Mouse (Mus musculus) central nervous system, embryonic 18 days (tissue): ENCODE results near the gene Fcgr1. TPM values are rescaled to one million over a fixed set of nuclear protein-coding genes. Genes with fewer than 3 reads are reported as not detected.

Experiments
- polyA plus RNA-seq: library from polyadenylated mRNA; depleted of rRNA; stranded (reverse); fragments of >200 nt; gene quantifications from 2 replicates; pipeline ENCODE4 v1.2.3, GENCODE M21; 2012; rRNA removed

The Fcgr1 gene
- 0.96 and 1.2 TPM in 2 replicates for polyA plus RNA-seq

GRCm38 (mm10) chr3:96293787-96294186, at the start of gene Fcgr1:
Gene Fcgr1, minus strand, starts transcription at chr3:96293969.

DNA sequence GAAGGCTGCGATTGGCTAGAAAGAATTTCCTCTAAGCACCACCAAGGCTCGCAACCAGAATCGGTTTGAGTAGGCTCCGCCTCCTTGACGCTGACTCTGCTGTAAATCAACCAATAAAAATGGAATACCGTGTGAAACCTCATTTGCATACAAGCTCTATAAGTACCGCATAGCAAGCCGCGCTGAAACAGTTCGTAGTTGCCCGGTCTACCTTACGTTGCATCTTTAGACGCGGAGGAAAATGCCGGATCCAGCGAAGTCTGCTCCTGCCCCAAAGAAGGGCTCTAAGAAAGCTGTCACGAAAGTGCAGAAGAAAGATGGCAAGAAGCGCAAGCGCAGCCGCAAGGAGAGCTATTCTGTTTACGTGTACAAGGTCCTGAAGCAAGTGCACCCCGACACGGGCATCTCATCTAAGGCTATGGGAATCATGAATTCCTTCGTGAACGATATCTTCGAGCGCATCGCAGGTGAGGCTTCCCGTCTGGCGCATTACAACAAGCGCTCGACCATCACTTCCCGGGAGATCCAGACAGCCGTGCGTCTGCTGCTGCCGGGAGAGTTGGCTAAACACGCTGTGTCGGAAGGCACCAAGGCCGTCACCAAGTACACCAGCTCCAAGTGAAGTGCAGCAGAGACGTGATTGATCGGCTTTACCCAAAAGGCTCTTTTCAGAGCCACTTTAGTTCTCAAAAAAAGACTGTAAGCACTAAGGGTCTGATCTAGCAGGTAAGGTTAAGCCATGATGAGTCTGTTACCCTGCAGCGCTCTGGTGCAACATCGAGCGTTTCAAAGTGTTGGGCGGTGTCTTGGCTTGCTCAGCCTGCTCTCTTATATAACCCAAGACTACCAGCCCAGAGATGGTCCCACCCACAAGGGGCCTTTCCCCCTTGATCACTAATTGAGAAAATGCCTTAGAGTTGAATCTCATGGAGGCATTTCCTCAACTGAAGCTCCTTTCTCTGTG, 24.0 kb downstream of the Fcgr1 start, which contains the start of gene Hist2h2bb:
TSS of gene Hist2h2bb (plus strand) at position 242 of the 964 bp plus-strand sequence.

DNA sequence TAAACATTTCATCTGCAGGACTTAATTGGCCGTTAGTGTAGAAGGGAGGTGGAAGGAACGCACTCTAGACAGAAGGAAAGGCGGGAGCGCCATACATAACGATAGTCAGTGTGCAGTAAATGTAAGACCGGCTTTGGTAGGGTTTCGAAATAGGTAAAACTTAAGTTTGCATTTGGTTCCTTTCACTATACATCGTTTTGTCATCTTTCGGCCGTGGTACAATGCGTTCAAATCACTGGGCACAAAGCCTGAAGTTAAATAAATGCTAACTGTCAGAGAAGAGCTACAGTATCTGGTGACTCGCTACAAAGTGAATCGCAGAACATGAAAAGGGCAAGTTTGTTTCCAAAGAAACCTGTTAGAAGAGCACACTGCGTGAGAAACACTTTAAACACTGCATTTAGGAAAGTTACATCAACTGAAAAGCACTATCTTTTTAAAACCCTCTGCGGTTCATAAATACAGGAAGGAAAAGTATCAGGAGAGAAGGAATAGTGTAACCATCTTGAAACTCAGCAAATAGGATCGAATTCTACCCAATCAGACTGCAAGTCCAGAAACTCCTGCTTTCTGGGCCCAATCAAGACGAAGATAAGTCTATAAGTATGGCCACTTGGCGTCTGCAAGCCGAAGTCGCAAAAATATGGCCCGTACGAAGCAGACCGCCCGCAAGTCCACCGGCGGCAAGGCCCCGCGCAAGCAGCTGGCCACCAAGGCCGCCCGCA, 25.6 kb downstream of the Fcgr1 start, which contains the start of gene Hist2h3b:
TSS of gene Hist2h3b (plus strand) at position 604 of the 725 bp plus-strand sequence.

DNA sequence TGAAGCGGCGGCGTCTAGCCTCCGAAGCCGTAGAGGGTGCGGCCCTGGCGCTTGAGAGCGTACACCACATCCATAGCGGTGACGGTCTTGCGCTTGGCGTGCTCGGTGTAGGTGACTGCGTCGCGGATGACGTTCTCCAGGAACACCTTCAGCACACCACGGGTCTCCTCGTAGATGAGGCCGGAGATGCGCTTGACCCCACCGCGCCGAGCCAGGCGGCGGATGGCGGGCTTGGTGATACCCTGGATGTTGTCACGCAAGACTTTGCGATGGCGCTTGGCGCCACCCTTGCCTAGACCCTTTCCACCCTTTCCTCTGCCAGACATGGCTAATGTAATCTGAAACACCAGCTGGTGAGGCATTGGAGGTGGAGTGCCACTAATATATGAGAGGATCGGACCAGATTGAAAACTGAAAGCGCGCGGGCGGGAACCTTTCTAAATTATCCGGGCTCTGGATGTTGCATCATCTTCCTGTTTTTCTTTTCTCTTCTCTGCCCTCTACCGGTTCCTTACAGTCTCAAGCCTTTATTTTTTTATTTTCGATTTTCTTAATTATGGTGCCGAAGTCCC, 30.7 kb downstream of the Fcgr1 start, which contains the start of gene Hist2h4:
TSS of gene Hist2h4 (minus strand) at position 333 of the 572 bp plus-strand sequence.

GRCm38 (mm10) chr3:96246427-96246856, 47.3 kb downstream of the Fcgr1 start, which contains the start of gene Hist2h3c1:
Gene Hist2h3c1, plus strand, starts transcription at chr3:96246685.

DNA sequence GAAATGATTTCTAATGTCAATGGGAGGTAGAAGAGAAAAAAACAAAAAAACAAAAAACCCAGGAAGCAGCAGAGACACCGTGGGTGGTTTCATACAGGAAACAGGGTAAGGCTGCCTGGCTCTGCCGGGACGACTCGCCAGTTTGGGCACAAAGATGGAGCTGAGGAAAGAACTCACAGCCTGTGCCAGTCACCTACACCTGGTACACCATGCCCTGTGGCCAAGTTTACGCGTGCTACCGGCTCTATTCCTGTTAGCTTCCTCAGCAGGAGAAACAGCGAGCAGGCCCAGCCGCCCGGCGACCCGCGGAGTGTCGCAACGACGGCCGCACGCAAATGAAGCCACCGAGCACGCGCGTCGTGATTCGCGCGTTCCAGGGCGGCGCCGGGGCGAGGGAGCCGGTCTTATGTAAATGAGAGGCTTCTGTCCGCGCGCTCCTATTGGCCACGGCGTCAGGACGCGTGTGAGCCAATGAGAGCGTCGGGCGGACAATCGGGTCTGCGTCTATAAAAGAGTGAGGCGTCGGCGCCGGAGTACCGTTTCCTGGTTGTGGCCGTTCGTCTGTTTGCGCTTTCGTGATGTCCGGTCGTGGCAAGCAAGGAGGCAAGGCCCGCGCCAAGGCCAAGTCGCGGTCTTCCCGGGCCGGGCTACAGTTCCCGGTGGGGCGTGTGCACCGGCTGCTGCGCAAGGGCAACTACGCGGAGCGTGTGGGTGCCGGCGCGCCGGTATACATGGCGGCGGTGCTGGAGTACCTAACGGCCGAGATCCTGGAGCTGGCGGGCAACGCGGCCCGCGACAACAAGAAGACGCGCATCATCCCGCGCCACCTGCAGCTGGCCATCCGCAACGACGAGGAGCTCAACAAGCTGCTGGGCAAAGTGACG, 48.5 kb downstream of the Fcgr1 start, which contains the start of gene Hist2h2aa1:
TSS of gene Hist2h2aa1 (plus strand) at position 495 of the 884 bp plus-strand sequence.

DNA sequence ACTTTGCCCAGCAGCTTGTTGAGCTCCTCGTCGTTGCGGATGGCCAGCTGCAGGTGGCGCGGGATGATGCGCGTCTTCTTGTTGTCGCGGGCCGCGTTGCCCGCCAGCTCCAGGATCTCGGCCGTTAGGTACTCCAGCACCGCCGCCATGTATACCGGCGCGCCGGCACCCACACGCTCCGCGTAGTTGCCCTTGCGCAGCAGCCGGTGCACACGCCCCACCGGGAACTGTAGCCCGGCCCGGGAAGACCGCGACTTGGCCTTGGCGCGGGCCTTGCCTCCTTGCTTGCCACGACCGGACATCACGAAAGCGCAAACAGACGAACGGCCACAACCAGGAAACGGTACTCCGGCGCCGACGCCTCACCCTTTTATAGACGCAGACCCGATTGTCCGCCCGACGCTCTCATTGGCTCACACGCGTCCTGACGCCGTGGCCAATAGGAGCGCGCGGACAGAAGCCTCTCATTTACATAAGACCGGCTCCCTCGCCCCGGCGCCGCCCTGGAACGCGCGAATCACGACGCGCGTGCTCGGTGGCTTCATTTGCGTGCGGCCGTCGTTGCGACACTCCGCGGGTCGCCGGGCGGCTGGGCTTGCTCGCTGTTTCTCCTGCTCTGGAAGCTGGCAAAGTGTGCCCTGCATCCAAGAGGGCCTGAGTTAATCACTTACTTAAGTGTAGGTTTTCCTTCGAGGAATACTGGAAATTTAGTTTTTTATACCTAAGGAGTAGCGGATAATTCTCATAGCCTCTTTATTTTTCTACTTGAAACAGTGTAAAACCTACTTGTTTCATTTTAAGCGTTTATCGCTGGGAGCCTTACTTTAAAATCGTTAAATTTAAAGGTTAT, 53.6 kb downstream of the Fcgr1 start, which contains the start of gene Hist2h2aa2:
TSS of gene Hist2h2aa2 (minus strand) at position 328 of the 850 bp plus-strand sequence.

GRCm38 (mm10) chr3:96238954-96239793, 54.6 kb downstream of the Fcgr1 start, which contains the start of gene Hist2h3c2:
Gene Hist2h3c2, minus strand, starts transcription at chr3:96239127.

Other genes with a start within 250 kb of the Fcgr1 start
- gene Vps45, start 235.5 kb downstream of the Fcgr1 start, polyA plus RNA-seq = 31.4 and 35.0 TPM in 2 replicates
- gene Otud7b, start 189.4 kb downstream of the Fcgr1 start, polyA plus RNA-seq = 6.4 and 6.8 TPM in 2 replicates
- gene Mtmr11, start 132.0 kb downstream of the Fcgr1 start, polyA plus RNA-seq = 13.6 and 16.5 TPM in 2 replicates
- 79.1 and 89.4 TPM in 2 replicates for gene Sf3b4, start 121.6 kb downstream of the Fcgr1 start, polyA plus RNA-seq
- 154 and 157 TPM in 2 replicates for gene Sv2a, start 112.8 kb downstream of the Fcgr1 start, polyA plus RNA-seq
- 39.6 and 42.5 TPM in 2 replicates for gene Bola1, start 74.3 kb downstream of the Fcgr1 start, polyA plus RNA-seq
- gene Hist2h2ab, start 74.1 kb downstream of the Fcgr1 start, polyA plus RNA-seq = 0.43 and 2.0 TPM in 2 replicates
- gene Hist2h2ac, start 73.1 kb downstream of the Fcgr1 start, polyA plus RNA-seq = 3.9 and 4.2 TPM in 2 replicates
- 9.9 and 10.2 TPM in 2 replicates for gene Hist2h2be, start 72.8 kb downstream of the Fcgr1 start, polyA plus RNA-seq
- gene Hist2h3c2, start 54.8 kb downstream of the Fcgr1 start, polyA plus RNA-seq = 10.2 and 11.0 TPM in 2 replicates
- 3.9 TPM in 1 of 2 replicates, not detected in the other for gene Hist2h2aa2, start 53.7 kb downstream of the Fcgr1 start, polyA plus RNA-seq
- gene Hist2h2aa1, start 48.5 kb downstream of the Fcgr1 start, polyA plus RNA-seq = 53.4 and 60.9 TPM in 2 replicates
- not detected in 2 replicates for gene Hist2h3c1, start 47.3 kb downstream of the Fcgr1 start, polyA plus RNA-seq
- gene Hist2h4, start 30.7 kb downstream of the Fcgr1 start, polyA plus RNA-seq = 2.1 and 2.4 TPM in 2 replicates
- 15.6 and 19.5 TPM in 2 replicates for gene Hist2h3b, start 25.3 kb downstream of the Fcgr1 start, polyA plus RNA-seq
- 1.4 and 2.7 TPM in 2 replicates for gene Hist2h2bb, start 24.2 kb downstream of the Fcgr1 start, polyA plus RNA-seq
- 0.07 TPM in 1 of 2 replicates, not detected in the other for gene BC107364, start 158.3 kb upstream of the Fcgr1 start, polyA plus RNA-seq
- gene Hfe2, start 231.2 kb upstream of the Fcgr1 start, polyA plus RNA-seq = 0.85 and 3.3 TPM in 2 replicates